Mouse (Mus musculus): ENCODE results near the gene 1600002K03Rik. TPM values are rescaled to one million over a fixed set of nuclear protein-coding genes. Genes with fewer than 3 reads are reported as not detected.

Gene 1600002K03Rik
- polyA plus RNA-seq, 1 experiment from 2014 or later = 12.2 TPM

GRCm38 (mm10) chr10:80139975-80140665, 32.6 kb upstream of the 1600002K03Rik start:
- Histone ChIP-seq H3K4me2 (ENCODE audit: low read depth, low read length) (no peak overlapping the region), H3K4me3 (ENCODE audit: low read length) (no peak overlapping the region), H3K27ac (ENCODE audit: low read length) (no peak overlapping the region), H3K27me3 (ENCODE audit: control insufficient read depth, insufficient read depth, low read depth, low read length) (peaks cover 34% of the 10 kb centered on the region), H3K4me1 (replicated peaks; ENCODE audit: control insufficient read depth, insufficient read depth, low read length) (peaks cover 35% of the 10 kb centered on the region), H3K9me3 (ENCODE audit: control insufficient read depth, low read length) (no peaks in the 10 kb centered on the region), H3K36me3 (ENCODE audit: control insufficient read depth, insufficient read depth, low read length) (peaks cover 14% of the 10 kb centered on the region), H3K9ac (ENCODE audit: low read length) (no peak overlapping the region)
- no peak for ATAC-seq (ENCODE audit: low read depth)
- WGBS = 73% methylated on average over 11 of the region's 11 CpGs

GRCm38 (mm10) chr10:80140666-80141035, 32.1 kb upstream of the 1600002K03Rik start, which contains the start of gene Cbarp:
TSS of gene Cbarp (minus strand) at chr10:80140835.
- Histone ChIP-seq H3K4me1 (replicated peaks; ENCODE audit: control insufficient read depth, insufficient read depth, low read length) (peaks cover 36% of the 10 kb centered on the region), H3K4me2 (ENCODE audit: low read depth, low read length) (peak within 1 kb of the TSS; percentile 96), H3K4me3 (ENCODE audit: low read length) (peak within 1 kb of the TSS; percentile 83), H3K9me3 (ENCODE audit: control insufficient read depth, low read length) (no peaks in the 10 kb centered on the region), H3K27ac (ENCODE audit: low read length) (peak within 1 kb of the TSS; percentile 78), H3K9ac (ENCODE audit: low read length) (peak within 1 kb of the TSS; percentile 58), H3K27me3 (ENCODE audit: control insufficient read depth, insufficient read depth, low read depth, low read length) (peaks cover 30% of the 10 kb centered on the region), H3K36me3 (ENCODE audit: control insufficient read depth, insufficient read depth, low read length) (peaks cover 16% of the 10 kb centered on the region)
- ATAC-seq (ENCODE audit: low read depth) = no peak
- WGBS = 61% methylated on average over 10 of the region's 10 CpGs

- ATAC-seq (ENCODE audit: low read depth) = peak; percentile 71
- 0% methylated on average over 29 of the region's 29 CpGs for WGBS
- H3K9ac ChIP-seq (ENCODE audit: low read length) = peak overlapping the region; percentile 58
- H3K4me3 ChIP-seq (ENCODE audit: low read length) = peak overlapping the region; percentile 83
- H3K27ac ChIP-seq (ENCODE audit: low read length) = peak overlapping the region; percentile 78
- peaks cover 25% of the 10 kb centered on the region for H3K27me3 ChIP-seq (ENCODE audit: control insufficient read depth, insufficient read depth, low read depth, low read length)
- H3K36me3 ChIP-seq (ENCODE audit: control insufficient read depth, insufficient read depth, low read length) = peaks cover 18% of the 10 kb centered on the region
- peaks cover 41% of the 10 kb centered on the region for H3K4me1 ChIP-seq (replicated peaks; ENCODE audit: control insufficient read depth, insufficient read depth, low read length)
- peak overlapping the region; percentile 96 for H3K4me2 ChIP-seq (ENCODE audit: low read depth, low read length)
- H3K9me3 ChIP-seq (ENCODE audit: control insufficient read depth, low read length) = no peaks in the 10 kb centered on the region
These were observed 31.5 kb upstream of the 1600002K03Rik start for GRCm38 (mm10) chr10:80141243-80141642.

GRCm38 (mm10) chr10:80141786-80142529, 30.8 kb upstream of the 1600002K03Rik start:
- Histone ChIP-seq H3K27me3 (ENCODE audit: control insufficient read depth, insufficient read depth, low read depth, low read length) (peaks cover 18% of the 10 kb centered on the region), H3K36me3 (ENCODE audit: control insufficient read depth, insufficient read depth, low read length) (peaks cover 18% of the 10 kb centered on the region), H3K9me3 (ENCODE audit: control insufficient read depth, low read length) (no peaks in the 10 kb centered on the region), H3K4me1 (replicated peaks; ENCODE audit: control insufficient read depth, insufficient read depth, low read length) (peaks cover 44% of the 10 kb centered on the region), H3K9ac (ENCODE audit: low read length) (peak overlapping the region; percentile 93), H3K4me3 (ENCODE audit: low read length) (peak overlapping the region; percentile 83), H3K27ac (ENCODE audit: low read length) (peak overlapping the region; percentile 86), H3K4me2 (ENCODE audit: low read depth, low read length) (peak overlapping the region; percentile 96)
- ATAC-seq (ENCODE audit: low read depth) = peak; percentile 87
- WGBS = under 1% methylated on average over 43 of the region's 43 CpGs

GRCm38 (mm10) chr10:80142530-80142925, 30.2 kb upstream of the 1600002K03Rik start:
- peaks cover 18% of the 10 kb centered on the region for H3K36me3 ChIP-seq (ENCODE audit: control insufficient read depth, insufficient read depth, low read length)
- H3K4me3 ChIP-seq (ENCODE audit: low read length) = peak overlapping the region; percentile 83
- peaks cover 45% of the 10 kb centered on the region for H3K4me1 ChIP-seq (replicated peaks; ENCODE audit: control insufficient read depth, insufficient read depth, low read length)
- H3K4me2 ChIP-seq (ENCODE audit: low read depth, low read length) = peak overlapping the region; percentile 96
- H3K9ac ChIP-seq (ENCODE audit: low read length) = peak overlapping the region; percentile 93
- no peaks in the 10 kb centered on the region for H3K9me3 ChIP-seq (ENCODE audit: control insufficient read depth, low read length)
- H3K27me3 ChIP-seq (ENCODE audit: control insufficient read depth, insufficient read depth, low read depth, low read length) = peaks cover 13% of the 10 kb centered on the region; the same call in 1 of the 2 replicates
- under 1% methylated on average over 15 of the region's 15 CpGs for WGBS
- ATAC-seq (ENCODE audit: low read depth) = no peak
- H3K27ac ChIP-seq (ENCODE audit: low read length) = peak overlapping the region; percentile 86

GRCm38 (mm10) chr10:80143664-80144063, 29.1 kb upstream of the 1600002K03Rik start:
- H3K4me1 ChIP-seq (replicated peaks; ENCODE audit: control insufficient read depth, insufficient read depth, low read length) = peaks cover 37% of the 10 kb centered on the region
- H3K27me3 ChIP-seq (ENCODE audit: control insufficient read depth, insufficient read depth, low read depth, low read length) = peaks cover 3% of the 10 kb centered on the region; the same call in 1 of the 2 replicates
- no peaks in the 10 kb centered on the region for H3K9me3 ChIP-seq (ENCODE audit: control insufficient read depth, low read length)
- H3K9ac ChIP-seq (ENCODE audit: low read length) = no peak overlapping the region
- H3K27ac ChIP-seq (ENCODE audit: low read length) = no peak overlapping the region
- no peak overlapping the region for H3K4me3 ChIP-seq (ENCODE audit: low read length)
- peaks cover 18% of the 10 kb centered on the region for H3K36me3 ChIP-seq (ENCODE audit: control insufficient read depth, insufficient read depth, low read length)
- ATAC-seq (ENCODE audit: low read depth) = no peak
- 91% methylated on average over 7 of the region's 7 CpGs for WGBS
- H3K4me2 ChIP-seq (ENCODE audit: low read depth, low read length) = no peak overlapping the region

- Histone ChIP-seq H3K36me3 (ENCODE audit: control insufficient read depth, insufficient read depth, low read length) (peaks cover 18% of the 10 kb centered on the region), H3K9me3 (ENCODE audit: control insufficient read depth, low read length) (no peaks in the 10 kb centered on the region), H3K27ac (ENCODE audit: low read length) (no peak overlapping the region), H3K4me2 (ENCODE audit: low read depth, low read length) (no peak overlapping the region), H3K4me3 (ENCODE audit: low read length) (no peak overlapping the region), H3K27me3 (ENCODE audit: control insufficient read depth, insufficient read depth, low read depth, low read length) (peaks cover 2% of the 10 kb centered on the region; the same call in 1 of the 2 replicates), H3K9ac (ENCODE audit: low read length) (no peak overlapping the region), H3K4me1 (replicated peaks; ENCODE audit: control insufficient read depth, insufficient read depth, low read length) (peaks cover 36% of the 10 kb centered on the region)
- ATAC-seq (ENCODE audit: low read depth) = no peak
- 85% methylated on average over 12 of the region's 12 CpGs for WGBS
These were observed 28.6 kb upstream of the 1600002K03Rik start for GRCm38 (mm10) chr10:80144159-80144558.

GRCm38 (mm10) chr10:80144864-80145838, 27.6 kb upstream of the 1600002K03Rik start:
- Histone ChIP-seq H3K4me1 (replicated peaks; ENCODE audit: control insufficient read depth, insufficient read depth, low read length) (peaks cover 33% of the 10 kb centered on the region), H3K36me3 (ENCODE audit: control insufficient read depth, insufficient read depth, low read length) (peaks cover 18% of the 10 kb centered on the region), H3K9me3 (ENCODE audit: control insufficient read depth, low read length) (no peaks in the 10 kb centered on the region), H3K27me3 (ENCODE audit: control insufficient read depth, insufficient read depth, low read depth, low read length) (no peaks in the 10 kb centered on the region), H3K27ac (ENCODE audit: low read length) (peak overlapping the region; percentile 77), H3K4me2 (ENCODE audit: low read depth, low read length) (no peak overlapping the region), H3K4me3 (ENCODE audit: low read length) (no peak overlapping the region), H3K9ac (ENCODE audit: low read length) (no peak overlapping the region)
- ATAC-seq (ENCODE audit: low read depth) = no peak
- 71% methylated on average over 20 of the region's 20 CpGs for whole genome bisulfite sequencing
